Mouse (Mus musculus) thymus, adult 2 months (tissue): ENCODE results near the gene Cep164. TPM values are rescaled to one million over a fixed set of nuclear protein-coding genes. Genes with fewer than 3 reads are reported as not detected.
"Not testable (repeated sequence)": the region's sequence is repeated elsewhere in the genome, so short reads cannot be mapped to it uniquely, and the experiment has no call there.

Experiments used
- DNase-seq: peaks from one replicate; pipeline ENCODE4 v3.0.0; 2021
- H3K27ac ChIP-seq: fragments of 200-500 bp; 2 replicates; pipeline ENCODE4 v1.5.1; 2012; ENCODE audit warnings: low read length, control low read depth; ENCODE audit not compliant: control insufficient read depth, insufficient read depth
- H3K27me3 ChIP-seq: fragments of 200-500 bp; 2 replicates; pipeline ENCODE4 v1.6.1; 2012; ENCODE audit warnings: mild to moderate bottlenecking, low read length, moderate library complexity, mixed read lengths; ENCODE audit not compliant: control insufficient read depth, insufficient read depth
- H3K36me3 ChIP-seq: fragments of 200-500 bp; 2 replicates; pipeline ENCODE4 v1.6.1; 2012; ENCODE audit warnings: mild to moderate bottlenecking, low read length, moderate library complexity; ENCODE audit not compliant: control insufficient read depth, insufficient read depth
- H3K4me1 ChIP-seq: fragments of 200-500 bp; replicated peaks from 2 replicates; pipeline ENCODE4 v1.6.1; 2012; ENCODE audit warnings: low read length; ENCODE audit not compliant: control insufficient read depth, insufficient read depth
- H3K4me3 ChIP-seq: fragments of 200-500 bp; 2 replicates; pipeline ENCODE4 v1.5.1; 2012; ENCODE audit warnings: mild to moderate bottlenecking, low read length, control low read depth, moderate library complexity; ENCODE audit not compliant: control insufficient read depth, insufficient read depth
- CTCF ChIP-seq: fragments of 200-500 bp; IDR thresholded peaks from 2 replicates; pipeline ENCODE4 v1.5.1; 2012; ENCODE audit warnings: mild to moderate bottlenecking, control low read depth, low read length, moderate library complexity, borderline replicate concordance; ENCODE audit not compliant: control insufficient read depth, poor library complexity, insufficient read depth; ENCODE audit errors: extremely low read depth
- POLR2A ChIP-seq: fragments of 200-500 bp; IDR thresholded peaks from 2 replicates; pipeline ENCODE4 v1.6.1; 2012; ENCODE audit warnings: mild to moderate bottlenecking, low read length, control low read depth, moderate library complexity; ENCODE audit not compliant: control insufficient read depth, poor library complexity, insufficient read depth; ENCODE audit errors: extremely low read depth
- WGBS: fragments of 180-500 bp; shearing (Covaris S2); methylation state at CpG from one replicate; pipeline ENCODE4 v1.1.7; 2018; 5-methylcytosine and 5-hydroxymethylcytosine counted together
- polyA plus RNA-seq: library from polyadenylated mRNA; depleted of rRNA; stranded (reverse); fragments of >200 nt; gene quantifications from 2 replicates; pipeline ENCODE4 v1.2.3, GENCODE M21; 2012

Cep164 gene
- polyA plus RNA-seq, 1 experiment: 32.0 TPM

GRCm38 (mm10) chr9:45787071-45787470 lies 41.4 kb downstream of the Cep164 start:
- Histone ChIP-seq H3K36me3 (no peaks in the 10 kb centered on the region), H3K27me3 (no peaks in the 10 kb centered on the region), H3K4me3 (no peak overlapping the region), H3K4me1 (no peaks in the 10 kb centered on the region), H3K27ac (no peak overlapping the region)
- TF ChIP-seq POLR2A: no peak
- no peak for TF ChIP-seq CTCF
- DNase-seq: no peak
- WGBS: 94% methylated on average over 8 of the region's 8 CpGs

GRCm38 (mm10) chr9:45783249-45784069 lies 45.0 kb downstream of the Cep164 start:
- WGBS: 92% methylated on average over 12 of the region's 12 CpGs
- no peak for DNase-seq
- Histone ChIP-seq H3K36me3 (no peaks in the 10 kb centered on the region), H3K27ac (no peak overlapping the region), H3K4me3 (no peak overlapping the region), H3K27me3 (no peaks in the 10 kb centered on the region), H3K4me1 (no peaks in the 10 kb centered on the region)
- no peak for TF ChIP-seq POLR2A
- TF ChIP-seq CTCF: no peak

- no peak overlapping the region for H3K4me3 ChIP-seq
- DNase-seq: no peak
- WGBS: 29% methylated on average over 6 of the region's 6 CpGs
- no peaks in the 10 kb centered on the region for H3K27me3 ChIP-seq
- H3K27ac ChIP-seq: no peak overlapping the region
- H3K4me1 ChIP-seq: no peaks in the 10 kb centered on the region
- TF ChIP-seq CTCF: no peak
- peaks cover 4% of the 10 kb centered on the region; the same call in 1 of the 2 replicates for H3K36me3 ChIP-seq
Measured at GRCm38 (mm10) chr9:45779201-45779600, 49.3 kb downstream of the Cep164 start.

GRCm38 (mm10) chr9:45776176-45776575 lies 52.3 kb downstream of the Cep164 start:
- not testable (repeated sequence) for H3K27me3 ChIP-seq, H3K36me3 ChIP-seq, H3K27ac ChIP-seq, H3K4me1 ChIP-seq, DNase-seq, H3K4me3 ChIP-seq
- WGBS: 86% methylated on average over 3 of the region's 3 CpGs

- peaks cover 4% of the 10 kb centered on the region; the same call in 1 of the 2 replicates for H3K36me3 ChIP-seq
- no peak for DNase-seq
- no peak overlapping the region for H3K4me3 ChIP-seq
- no peaks in the 10 kb centered on the region for H3K4me1 ChIP-seq
- H3K27me3 ChIP-seq: no peaks in the 10 kb centered on the region
- H3K27ac ChIP-seq: no peak overlapping the region
- no peak for TF ChIP-seq CTCF
- TF ChIP-seq POLR2A: no peak
- WGBS: 91% methylated on average over 6 of the region's 6 CpGs
Measured at GRCm38 (mm10) chr9:45774088-45774487, 54.4 kb downstream of the Cep164 start.

GRCm38 (mm10) chr9:45769596-45769995 lies 58.9 kb downstream of the Cep164 start:
- Histone ChIP-seq H3K27ac (no peak overlapping the region), H3K4me1 (no peaks in the 10 kb centered on the region), H3K4me3 (no peak overlapping the region), H3K27me3 (no peaks in the 10 kb centered on the region), H3K36me3 (no peaks in the 10 kb centered on the region)
- no peak for TF ChIP-seq CTCF
- 95% methylated on average over 5 of the region's 5 CpGs for WGBS
- no peak for DNase-seq

GRCm38 (mm10) chr9:45768421-45768820 lies 60.1 kb downstream of the Cep164 start:
- DNase-seq: no peak
- Histone ChIP-seq H3K4me1 (no peaks in the 10 kb centered on the region), H3K36me3 (no peaks in the 10 kb centered on the region), H3K27ac (no peak overlapping the region), H3K27me3 (no peaks in the 10 kb centered on the region), H3K4me3 (no peak overlapping the region)
- 90% methylated on average over 18 of the region's 18 CpGs for whole genome bisulfite sequencing
- TF ChIP-seq POLR2A (no peak), CTCF (no peak)
